Mouse (Mus musculus): ENCODE data around the gene Irak2. TPM values are rescaled to one million over a fixed set of nuclear protein-coding genes. Genes with fewer than 3 reads are reported as not detected.

Irak2 gene
- polyA plus RNA-seq, 1 experiment, result 54.3 TPM

- H3K4me3 ChIP-seq (ENCODE audit: insufficient read depth, low read length), result no peak overlapping the region
- peak overlapping the region; percentile 54 for H3K27ac ChIP-seq (ENCODE audit: insufficient read depth, low read depth, low read length)
- H3K4me1 ChIP-seq (ENCODE audit: control insufficient read depth, insufficient read depth, low read length), result peaks cover 16% of the 10 kb centered on the region
- TF ChIP-seq CTCF (IDR thresholded peaks at IDR 0.05; ENCODE audit: low read depth, low read length), result no peak
- TF ChIP-seq POLR2A (IDR thresholded peaks at IDR 0.05; ENCODE audit: borderline replicate concordance, low read depth, low read length), result no peak
Observed at GRCm38 (mm10) chr6:113741425-113741824, 103.2 kb downstream of the Irak2 start.

GRCm38 (mm10) chr6:113742321-113742720, 104.1 kb downstream of the Irak2 start:
- Histone ChIP-seq H3K4me3 (ENCODE audit: insufficient read depth, low read length) (no peak overlapping the region), H3K27ac (ENCODE audit: insufficient read depth, low read depth, low read length) (no peak overlapping the region), H3K4me1 (ENCODE audit: control insufficient read depth, insufficient read depth, low read length) (peaks cover 16% of the 10 kb centered on the region)
- TF ChIP-seq POLR2A (IDR thresholded peaks at IDR 0.05; ENCODE audit: borderline replicate concordance, low read depth, low read length) (no peak), CTCF (IDR thresholded peaks at IDR 0.05; ENCODE audit: low read depth, low read length) (no peak)

- no peak overlapping the region for H3K27ac ChIP-seq (ENCODE audit: insufficient read depth, low read depth, low read length)
Observed at GRCm38 (mm10) chr6:113743111-113743510, 104.8 kb downstream of the Irak2 start.

More at GRCm38 (mm10) chr6:113743111-113743510, 104.8 kb downstream of the Irak2 start:
- Histone ChIP-seq H3K4me1 (ENCODE audit: control insufficient read depth, insufficient read depth, low read length) (peaks cover 16% of the 10 kb centered on the region), H3K4me3 (ENCODE audit: insufficient read depth, low read length) (no peak overlapping the region)
- no peak for TF ChIP-seq CTCF (IDR thresholded peaks at IDR 0.05; ENCODE audit: low read depth, low read length)
- no peak for TF ChIP-seq POLR2A (IDR thresholded peaks at IDR 0.05; ENCODE audit: borderline replicate concordance, low read depth, low read length)

Other genes starting within 250 kb of the Irak2 start
- 12.2 and 12.5 TPM in 2 replicates for gene Ttll3, start 249.2 kb upstream of the Irak2 start, polyA plus RNA-seq (2012; ENCODE audit: insufficient read depth, insufficient read length, missing spikeins)
- gene Rpusd3, start 219.1 kb upstream of the Irak2 start, polyA plus RNA-seq (2012; ENCODE audit: insufficient read depth, insufficient read length, missing spikeins), result 4.6 and 6.5 TPM in 2 replicates
- 0.32 TPM in 1 of 2 replicates, not detected in the other for gene Cidec, start 202.7 kb upstream of the Irak2 start, polyA plus RNA-seq (2012; ENCODE audit: insufficient read depth, insufficient read length, missing spikeins)
- 28.4 and 31.5 TPM in 2 replicates for gene Jagn1, start 195.9 kb upstream of the Irak2 start, polyA plus RNA-seq (2012; ENCODE audit: insufficient read depth, insufficient read length, missing spikeins)
- gene Il17re, start 180.0 kb upstream of the Irak2 start, polyA plus RNA-seq (2012; ENCODE audit: insufficient read depth, insufficient read length, missing spikeins), result 0.47 TPM in 1 of 2 replicates, not detected in the other
- gene Il17rc, start 167.0 kb upstream of the Irak2 start, polyA plus RNA-seq (2012; ENCODE audit: insufficient read depth, insufficient read length, missing spikeins), result not detected in 2 replicates
- 22.0 and 23.9 TPM in 2 replicates for gene Creld1, start 155.2 kb upstream of the Irak2 start, polyA plus RNA-seq (2012; ENCODE audit: insufficient read depth, insufficient read length, missing spikeins)
- not detected in 2 replicates for gene Prrt3, start 136.5 kb upstream of the Irak2 start, polyA plus RNA-seq (2012; ENCODE audit: insufficient read depth, insufficient read length, missing spikeins)
- gene Emc3, start 106.8 kb upstream of the Irak2 start, polyA plus RNA-seq (2012; ENCODE audit: insufficient read depth, insufficient read length, missing spikeins), result 82.6 and 88.7 TPM in 2 replicates
- 6.9 and 7.8 TPM in 2 replicates for gene Fancd2, start 106.8 kb upstream of the Irak2 start, polyA plus RNA-seq (2012; ENCODE audit: insufficient read depth, insufficient read length, missing spikeins)
- not detected in 2 replicates for gene Fancd2os, start 37.8 kb upstream of the Irak2 start, polyA plus RNA-seq (2012; ENCODE audit: insufficient read depth, insufficient read length, missing spikeins)
- gene Brk1, start 33.7 kb upstream of the Irak2 start, polyA plus RNA-seq (2012; ENCODE audit: insufficient read depth, insufficient read length, missing spikeins), result 300 and 316 TPM in 2 replicates
- 27.7 and 30.8 TPM in 2 replicates for gene Vhl, start 14.5 kb upstream of the Irak2 start, polyA plus RNA-seq (2012; ENCODE audit: insufficient read depth, insufficient read length, missing spikeins)
- gene Tatdn2, start 58.6 kb downstream of the Irak2 start, polyA plus RNA-seq (2012; ENCODE audit: insufficient read depth, insufficient read length, missing spikeins), result 27.9 and 32.1 TPM in 2 replicates
- gene Ghrl, start 81.4 kb downstream of the Irak2 start, polyA plus RNA-seq (2012; ENCODE audit: insufficient read depth, insufficient read length, missing spikeins), result not detected in 2 replicates
- gene Sec13, start 102.3 kb downstream of the Irak2 start, polyA plus RNA-seq (2012; ENCODE audit: insufficient read depth, insufficient read length, missing spikeins), result 52.3 and 59.9 TPM in 2 replicates

Data from bone marrow macrophage, adult 2 months (primary cell).